Mouse (Mus musculus): Measurements from ENCODE around the gene Hist2h2aa2.
"Not testable (repeated sequence)": the region's sequence is repeated elsewhere in the genome, so short reads cannot be mapped to it uniquely, and the experiment has no call there.

Gene Hist2h2aa2

GRCm38 (mm10) chr3:96239949-96240798, at the start of gene Hist2h2aa2:
Hist2h2aa2 (minus strand) TSS chr3:96240276.
- peak; percentile 92 to 95 for DNase-seq (ENCODE audit: low spot score in 2 of 2)

DNA sequence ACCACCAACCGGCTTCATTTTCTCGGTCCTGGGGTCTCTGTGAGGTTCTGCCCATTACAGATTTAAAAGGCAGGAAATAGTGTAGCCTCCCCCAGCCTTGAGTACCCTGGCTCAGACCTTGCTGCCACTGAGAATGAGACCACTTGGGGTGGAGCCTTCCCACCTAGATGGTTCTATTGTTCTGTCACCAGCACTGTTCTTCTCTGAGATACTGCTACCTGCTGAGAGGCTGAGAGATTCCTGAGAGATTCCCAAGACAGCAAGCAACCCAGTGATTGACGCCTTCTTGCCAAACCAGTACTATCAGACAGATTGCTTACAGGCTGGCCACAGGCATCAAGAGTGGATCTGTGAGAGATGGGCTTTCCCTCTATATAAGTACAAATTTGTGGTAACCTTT, 49.1 kb upstream of the Hist2h2aa2 start:
- no peak for DNase-seq (ENCODE audit: low spot score in 2 of 2)

GRCm38 (mm10) chr3:96287334-96287733, 47.3 kb upstream of the Hist2h2aa2 start:
- DNase-seq (ENCODE audit: low spot score in 2 of 2) = not testable (repeated sequence)

- no peak for DNase-seq (ENCODE audit: low spot score in 2 of 2)
Measured at GRCm38 (mm10) chr3:96284457-96284856, 44.4 kb upstream of the Hist2h2aa2 start.

DNA sequence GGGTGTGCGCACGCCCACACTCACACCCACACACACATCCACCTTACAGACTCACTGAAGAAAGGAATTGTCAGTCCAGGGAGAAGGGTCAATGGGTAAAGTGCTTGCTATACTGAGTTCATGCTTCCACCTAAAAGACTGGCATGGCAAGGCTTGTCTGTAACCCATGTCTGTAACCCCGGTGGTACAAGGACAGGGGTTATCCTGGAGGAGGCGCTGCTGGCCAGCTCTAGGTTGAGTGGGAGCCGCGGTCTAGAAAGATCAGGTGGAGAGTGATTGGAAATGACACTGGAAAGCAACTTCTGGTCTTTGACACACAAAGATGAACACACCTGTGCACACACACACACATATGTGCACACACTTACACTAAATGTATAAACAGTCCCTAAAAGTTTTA, 40.6 kb upstream of the Hist2h2aa2 start:
- no peak for DNase-seq (ENCODE audit: low spot score in 2 of 2)

DNA sequence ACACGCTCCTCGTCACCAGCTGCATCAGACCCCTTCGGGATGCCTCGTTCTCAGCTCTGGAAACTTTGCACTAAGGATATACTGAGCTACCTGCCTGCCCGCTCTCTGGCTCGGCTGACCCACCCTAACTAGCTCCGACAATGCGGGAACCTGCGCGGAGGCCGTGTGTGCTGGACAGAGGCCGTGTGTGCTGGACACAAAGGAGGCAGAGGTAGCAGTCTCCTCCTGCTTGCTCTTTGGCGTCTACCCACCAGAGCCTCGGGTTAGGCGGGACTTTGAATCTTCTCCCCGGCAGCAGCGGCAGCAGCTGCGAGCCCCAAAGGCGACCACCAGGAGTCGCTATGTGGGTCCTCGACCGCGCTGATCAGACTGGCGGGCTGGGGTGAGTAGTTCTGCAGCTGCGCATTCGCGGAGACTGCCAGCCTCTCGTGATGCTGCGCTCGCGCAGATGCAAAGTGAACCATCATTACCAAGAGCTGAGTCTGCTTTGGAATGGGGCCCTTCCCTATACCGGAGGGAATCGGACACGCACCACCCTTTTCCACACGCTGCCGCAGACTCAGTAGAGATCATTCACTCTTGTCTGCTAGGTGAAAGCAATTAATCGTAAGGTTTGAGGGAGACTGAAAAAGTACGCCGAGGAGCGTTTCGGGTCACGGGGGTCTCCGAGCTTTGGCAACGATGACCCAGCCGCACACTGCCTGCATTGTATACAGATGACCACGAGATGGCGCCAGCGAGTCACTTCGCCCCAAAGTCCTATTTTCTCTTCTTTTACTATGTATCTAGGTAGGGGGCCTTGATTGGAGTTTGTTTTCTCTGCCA, 37.9 kb upstream of the Hist2h2aa2 start:
- peak; percentile 92 to 96 for DNase-seq (ENCODE audit: low spot score in 2 of 2)

GRCm38 (mm10) chr3:96277428-96277799, 37.3 kb upstream of the Hist2h2aa2 start:
- peak; percentile 80 to 88 for DNase-seq (ENCODE audit: low spot score in 2 of 2)

DNA sequence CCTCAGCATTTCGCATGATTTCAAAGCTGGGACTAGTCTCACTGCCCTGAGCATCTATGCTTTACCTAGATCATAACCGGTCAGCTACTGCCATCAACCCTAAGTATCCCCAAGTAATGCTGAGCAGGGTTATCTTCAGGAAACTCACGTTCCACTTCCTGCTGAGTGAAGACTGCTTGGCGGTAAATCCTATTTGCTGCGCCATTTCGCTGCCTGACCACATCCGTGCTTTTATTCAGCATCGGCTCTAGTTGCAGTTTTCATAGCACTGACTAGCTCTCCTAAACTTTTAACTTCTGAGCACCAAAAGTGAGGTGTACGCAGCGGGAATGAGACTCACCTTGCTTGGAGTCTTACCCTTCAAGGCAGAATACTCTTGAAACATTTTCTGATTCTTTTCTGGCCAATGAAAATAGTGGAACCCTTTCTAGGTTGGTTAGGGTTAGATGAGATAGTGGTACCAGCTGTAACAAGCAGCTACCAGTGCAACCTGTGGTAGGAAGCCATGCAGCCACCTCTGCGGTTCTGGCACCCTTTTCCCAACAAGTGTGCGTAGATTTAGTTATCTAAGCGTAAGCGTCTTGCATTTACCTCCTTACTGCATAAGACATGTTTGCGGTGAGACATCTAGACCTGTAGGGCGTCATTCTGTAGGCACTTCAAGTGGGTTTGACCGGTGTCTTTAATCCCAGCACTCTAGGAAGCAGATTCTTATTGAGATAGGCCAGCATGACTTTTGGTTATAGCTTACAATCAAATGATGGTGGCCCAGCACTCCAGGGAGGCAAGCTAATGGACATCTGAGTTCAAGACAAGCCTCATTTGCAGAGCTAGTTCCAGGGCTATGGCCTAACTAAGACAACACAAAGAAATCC, 33.8 kb upstream of the Hist2h2aa2 start:
- peak; percentile 46 to 48 for DNase-seq (ENCODE audit: low spot score in 2 of 2)

GRCm38 (mm10) chr3:96269511-96270474, 29.7 kb upstream of the Hist2h2aa2 start, which contains the start of gene Hist2h2bb:
Hist2h2bb (plus strand) TSS chr3:96269752.
- peak; percentile 89 to 93 for DNase-seq (ENCODE audit: low spot score in 2 of 2)

DNA sequence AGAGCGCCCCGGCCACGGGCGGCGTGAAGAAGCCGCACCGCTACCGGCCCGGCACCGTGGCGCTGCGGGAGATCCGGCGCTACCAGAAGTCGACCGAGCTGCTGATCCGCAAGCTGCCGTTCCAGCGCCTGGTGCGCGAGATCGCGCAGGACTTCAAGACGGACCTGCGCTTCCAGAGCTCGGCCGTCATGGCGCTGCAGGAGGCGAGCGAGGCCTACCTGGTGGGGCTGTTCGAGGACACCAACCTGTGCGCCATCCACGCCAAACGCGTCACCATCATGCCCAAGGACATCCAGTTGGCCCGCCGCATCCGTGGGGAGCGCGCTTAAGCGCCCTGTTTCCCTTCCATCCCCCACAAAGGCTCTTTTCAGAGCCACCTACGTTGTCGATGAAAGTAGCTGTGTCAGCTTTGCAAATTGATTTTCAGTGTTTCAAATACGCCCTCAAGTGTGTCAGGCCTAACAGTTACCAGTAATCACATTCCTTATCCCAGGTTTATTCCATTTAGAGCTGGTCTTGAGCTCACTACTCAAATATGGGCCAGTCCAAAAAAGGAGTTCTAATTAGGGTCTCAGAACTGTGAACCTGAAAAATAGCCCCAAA, 28.8 kb upstream of the Hist2h2aa2 start:
- peak in 1 of 2 experiments; percentile 31 for DNase-seq (ENCODE audit: low spot score in 2 of 2)

DNA sequence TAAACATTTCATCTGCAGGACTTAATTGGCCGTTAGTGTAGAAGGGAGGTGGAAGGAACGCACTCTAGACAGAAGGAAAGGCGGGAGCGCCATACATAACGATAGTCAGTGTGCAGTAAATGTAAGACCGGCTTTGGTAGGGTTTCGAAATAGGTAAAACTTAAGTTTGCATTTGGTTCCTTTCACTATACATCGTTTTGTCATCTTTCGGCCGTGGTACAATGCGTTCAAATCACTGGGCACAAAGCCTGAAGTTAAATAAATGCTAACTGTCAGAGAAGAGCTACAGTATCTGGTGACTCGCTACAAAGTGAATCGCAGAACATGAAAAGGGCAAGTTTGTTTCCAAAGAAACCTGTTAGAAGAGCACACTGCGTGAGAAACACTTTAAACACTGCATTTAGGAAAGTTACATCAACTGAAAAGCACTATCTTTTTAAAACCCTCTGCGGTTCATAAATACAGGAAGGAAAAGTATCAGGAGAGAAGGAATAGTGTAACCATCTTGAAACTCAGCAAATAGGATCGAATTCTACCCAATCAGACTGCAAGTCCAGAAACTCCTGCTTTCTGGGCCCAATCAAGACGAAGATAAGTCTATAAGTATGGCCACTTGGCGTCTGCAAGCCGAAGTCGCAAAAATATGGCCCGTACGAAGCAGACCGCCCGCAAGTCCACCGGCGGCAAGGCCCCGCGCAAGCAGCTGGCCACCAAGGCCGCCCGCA, 28.1 kb upstream of the Hist2h2aa2 start, which contains the start of gene Hist2h3b:
Gene Hist2h3b (plus strand): TSS at position 604 of the 725 bp plus-strand sequence.
- peak; percentile 77 to 84 for DNase-seq (ENCODE audit: low spot score in 2 of 2)

DNA sequence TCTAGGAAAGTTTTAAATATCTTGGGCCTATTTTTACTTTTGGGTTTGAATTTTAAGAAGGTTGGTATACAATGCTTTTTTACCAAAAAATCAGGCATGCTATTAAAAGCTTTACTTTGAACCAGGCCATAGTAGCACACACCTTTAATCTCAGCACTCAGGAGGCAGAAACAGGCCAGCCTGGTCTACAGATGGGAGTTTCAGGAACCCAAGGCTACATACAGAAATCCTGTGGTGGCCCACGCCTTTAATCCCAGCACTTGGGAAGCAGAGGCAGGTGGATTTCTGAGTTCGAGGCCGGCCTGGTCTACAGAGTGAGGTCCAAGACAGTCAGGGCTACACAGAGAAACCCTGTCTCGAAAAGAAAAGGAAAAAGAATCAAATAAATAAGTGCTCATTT, 27.5 kb upstream of the Hist2h2aa2 start:
- DNase-seq (ENCODE audit: low spot score in 2 of 2) = no peak

DNA sequence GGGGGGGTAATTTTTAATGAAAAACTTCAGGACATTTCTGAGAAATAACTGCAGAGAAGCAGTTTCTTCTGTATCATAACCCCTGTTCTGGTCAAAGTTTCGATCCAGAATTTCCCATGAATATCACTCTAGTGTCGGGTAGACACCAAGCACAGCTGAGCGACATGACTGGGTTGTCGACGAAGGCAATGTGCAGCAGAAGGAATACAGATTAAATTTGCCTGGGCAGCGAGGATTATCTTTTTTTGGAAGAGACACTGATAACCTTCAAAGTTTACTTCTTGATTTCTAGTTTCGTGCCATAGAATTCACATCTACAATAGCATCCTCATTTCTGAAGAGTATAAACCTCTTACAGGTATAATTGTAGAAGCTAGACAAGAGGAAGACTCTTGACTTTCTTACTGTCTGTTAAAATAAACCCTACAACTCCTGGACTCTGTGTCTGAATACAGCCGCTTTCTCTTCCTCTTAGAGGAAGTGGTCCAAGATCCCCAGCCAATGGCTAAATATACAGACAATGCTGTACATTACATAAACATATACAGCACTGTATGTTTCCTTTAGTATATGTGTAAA, 26.1 kb upstream of the Hist2h2aa2 start:
- no peak for DNase-seq (ENCODE audit: low spot score in 2 of 2)

GRCm38 (mm10) chr3:96264404-96264949, 24.4 kb upstream of the Hist2h2aa2 start:
- DNase-seq (ENCODE audit: low spot score in 2 of 2) = no peak

GRCm38 (mm10) chr3:96263558-96264403, 23.7 kb upstream of the Hist2h2aa2 start:
- peak; percentile 40 to 45 for DNase-seq (ENCODE audit: low spot score in 2 of 2)

- peak; percentile 91 to 94 for DNase-seq (ENCODE audit: low spot score in 2 of 2)
Measured at GRCm38 (mm10) chr3:96262979-96263550, 23.0 kb upstream of the Hist2h2aa2 start, which contains the start of gene Hist2h4. Hist2h4 (minus strand) TSS chr3:96263311.

GRCm38 (mm10) chr3:96262216-96262875, 22.3 kb upstream of the Hist2h2aa2 start:
- DNase-seq (ENCODE audit: low spot score in 2 of 2) = peak; percentile 36 to 42
